Mouse (Mus musculus) gastrocnemius, postnatal 14 days (tissue): ENCODE measurements at regions not wholly inside any gene's neighbourhood (a gene's known extent, or its start where the extent isn't known, plus 50 kb on each side); places are given as distances from the start of the nearest gene placed in this dataset.
"Not testable (repeated sequence)": the region's sequence is repeated elsewhere in the genome, so short reads cannot be mapped to it uniquely, and the experiment has no call there.

Experiments
- DNase-seq: peaks from one replicate; pipeline ENCODE4 v3.0.0; 2021; ENCODE audit warnings: mixed read lengths
- intact Hi-C: fragments of 180-260 bp; cut with DNase I; formaldehyde crosslinking; loops from one replicate; pipeline ENCODE4 v1.15.1; 2025; ENCODE audit warnings: low total_unique reads

DNA sequence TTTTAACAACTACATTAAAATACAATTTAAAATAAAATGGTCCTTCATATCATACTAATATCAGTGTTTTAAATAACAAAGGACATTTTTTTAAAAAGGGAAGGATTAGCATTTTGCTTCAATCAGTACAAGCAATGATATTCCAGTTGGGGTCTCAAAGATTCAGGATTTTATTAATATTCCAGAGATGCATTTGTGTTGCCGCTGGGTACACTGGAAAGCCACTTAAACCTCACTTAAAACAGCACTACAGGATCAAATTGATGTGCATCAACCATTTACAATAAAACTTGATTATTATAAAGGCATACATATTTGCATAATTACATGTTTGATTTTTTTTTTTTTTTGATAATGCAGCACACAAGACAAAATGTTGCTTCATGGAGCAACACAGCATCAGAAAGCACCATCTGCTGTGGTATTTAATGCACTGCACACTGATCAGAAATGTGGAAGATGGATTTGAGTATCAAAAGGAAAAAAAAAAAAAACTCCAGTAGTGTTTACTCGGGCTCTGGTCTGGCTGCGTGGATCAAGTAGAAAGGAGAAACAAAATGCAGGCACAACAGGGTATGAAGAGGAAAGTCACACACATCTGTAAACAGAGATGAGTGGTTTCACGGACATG is 558.6 kb upstream of the Ptbp2 start:
- DNase-seq = no peak
- intact Hi-C loops = no loop called here

GRCm38 (mm10) chr3:120341882-120342281 is 557.6 kb upstream of the Ptbp2 start:
- no peak for DNase-seq
- intact Hi-C loops = no loop called here

- no peak for DNase-seq
- intact Hi-C loops = no loop called here
Measured at GRCm38 (mm10) chr3:120335843-120336585, 551.7 kb upstream of the Ptbp2 start.

DNA sequence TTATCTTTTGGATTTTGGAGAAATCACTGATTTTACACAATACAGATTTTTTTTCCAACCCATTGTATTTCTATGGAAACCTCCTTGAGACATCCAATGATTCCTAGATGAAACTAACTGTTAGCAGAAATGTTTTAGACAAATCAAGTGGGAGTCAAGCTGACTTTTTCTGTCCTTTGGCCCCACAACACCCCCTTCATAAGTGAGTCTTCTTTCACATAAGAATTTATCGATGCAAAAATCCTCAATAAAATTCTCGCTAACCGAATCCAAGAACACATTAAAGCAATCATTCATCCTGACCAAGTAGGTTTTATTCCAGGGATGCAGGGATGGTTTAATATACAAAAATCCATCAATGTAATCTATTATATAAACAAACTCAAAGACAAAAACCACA is 522.8 kb upstream of the Ptbp2 start:
- DNase-seq, intact Hi-C loops: not testable (repeated sequence)

DNA sequence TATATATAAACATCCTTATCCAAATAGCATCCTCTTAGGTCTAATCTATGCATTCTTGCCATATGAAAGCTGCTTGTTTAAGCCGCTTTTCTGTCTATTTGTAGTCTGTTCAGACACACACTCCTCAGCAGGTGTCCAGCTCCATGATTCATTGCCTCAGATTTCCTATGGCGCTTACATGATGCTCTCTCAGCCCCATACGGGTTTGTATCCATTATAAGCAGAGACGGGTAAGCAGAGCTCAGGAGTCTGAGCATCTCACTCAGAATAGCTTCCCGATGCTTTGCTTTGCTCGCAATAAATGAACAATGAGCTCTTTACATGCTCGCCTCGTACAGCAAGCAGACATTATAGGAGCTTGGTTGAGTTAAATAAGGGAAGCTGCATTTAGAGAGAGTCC is 521.3 kb upstream of the Ptbp2 start:
- intact Hi-C loops = no loop called here
- DNase-seq = no peak
